Mouse (Mus musculus) thymus, adult 18-20 months (tissue): ENCODE data around the gene Lhfpl5.

ENCODE experiments used
- DNase-seq, 2 experiments: peaks; one replicate each; pipeline ENCODE4 v3.0.0; 2022; ENCODE audit warnings: mixed read lengths in 2 of 2

Lhfpl5 gene

DNA sequence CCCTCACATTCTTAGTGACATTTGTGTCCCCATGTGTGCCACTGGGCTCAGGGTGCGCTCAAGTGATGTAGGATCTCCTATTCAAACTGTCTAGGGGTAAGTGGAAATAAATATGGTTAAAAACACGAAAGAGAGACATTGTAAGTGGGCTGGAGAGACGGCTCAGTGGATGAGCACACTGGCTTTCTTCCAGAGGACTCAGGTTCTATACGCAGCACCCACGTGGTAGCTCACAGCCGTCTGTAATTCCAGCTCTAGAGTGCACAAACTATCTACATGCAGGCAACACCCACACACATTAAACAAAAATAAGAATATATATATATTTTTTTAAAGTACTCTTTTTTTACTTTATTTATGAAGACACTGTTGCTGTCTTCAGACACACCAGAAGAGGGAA, 2.5 kb upstream of the Lhfpl5 start:
- DNase-seq, result no peak

DNA sequence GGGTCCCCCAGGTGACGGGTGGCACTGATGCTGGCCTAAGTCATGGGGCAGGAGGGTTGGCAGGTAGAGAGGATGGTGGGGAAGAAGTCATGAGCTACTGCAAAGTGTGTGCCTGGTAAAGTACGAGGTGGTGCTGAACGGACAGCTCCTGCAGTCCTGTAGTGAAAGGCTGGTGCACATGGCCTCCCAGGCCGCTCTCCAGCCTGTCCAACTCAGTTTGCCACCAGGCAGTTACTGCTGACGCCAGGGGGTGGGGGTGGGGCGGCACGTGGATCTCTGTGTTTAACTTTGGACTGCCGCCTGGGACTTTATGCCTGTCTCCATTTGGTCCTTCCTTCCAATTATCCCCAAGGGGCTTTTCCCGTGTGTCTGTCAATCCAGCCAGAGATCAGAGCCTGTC, 5.0 kb downstream of the Lhfpl5 start:
- DNase-seq, result no peak

GRCm38 (mm10) chr17:28581056-28581455, 5.6 kb downstream of the Lhfpl5 start:
- no peak for DNase-seq

DNA sequence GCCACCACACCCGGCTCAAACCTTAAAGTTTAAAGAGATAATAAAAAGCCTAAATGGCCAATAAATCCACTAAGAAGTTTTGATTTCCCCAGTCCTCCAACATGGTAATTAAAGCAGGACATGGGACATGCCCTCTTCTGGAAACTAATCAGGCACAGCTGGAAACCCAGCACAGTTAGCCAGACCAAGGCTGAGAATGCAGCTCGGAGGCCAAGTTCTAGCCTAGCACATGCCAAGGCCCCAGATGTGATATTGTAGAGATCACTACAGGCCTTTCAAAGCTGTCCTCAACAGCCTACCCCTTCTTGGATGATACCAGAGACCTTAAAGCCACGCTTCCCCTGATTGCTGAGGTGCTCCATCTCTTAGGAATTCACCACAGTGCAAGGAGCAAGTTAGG, 11.1 kb downstream of the Lhfpl5 start:
- no peak for DNase-seq

GRCm38 (mm10) chr17:28588591-28588990, 13.2 kb downstream of the Lhfpl5 start:
- no peak for DNase-seq

- DNase-seq, result no peak
These were observed 15.2 kb downstream of the Lhfpl5 start for GRCm38 (mm10) chr17:28590596-28590995.

GRCm38 (mm10) chr17:28591476-28591875, 16.0 kb downstream of the Lhfpl5 start:
- no peak for DNase-seq

GRCm38 (mm10) chr17:28592998-28593397, 17.6 kb downstream of the Lhfpl5 start:
- peak; percentile 30 to 41 for DNase-seq

DNA sequence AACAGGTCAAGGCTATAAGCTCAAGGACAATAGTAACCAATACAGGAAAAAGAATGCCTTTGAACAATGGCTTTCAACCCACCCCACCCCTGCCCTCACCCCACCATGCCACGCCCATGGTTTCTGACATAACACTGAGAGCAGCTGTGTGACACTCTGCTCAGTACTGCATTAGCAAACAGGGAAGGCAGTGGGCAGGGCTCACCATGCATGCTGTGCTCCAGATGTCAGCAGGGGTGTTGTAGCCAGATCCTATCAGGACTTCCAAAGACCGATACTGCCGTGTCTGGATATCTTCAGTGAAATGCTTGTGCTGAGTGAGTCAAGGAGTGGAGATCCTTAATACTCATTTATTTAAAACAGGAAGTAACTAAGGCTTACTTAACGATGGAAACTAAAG, 18.5 kb downstream of the Lhfpl5 start:
- no peak for DNase-seq

DNA sequence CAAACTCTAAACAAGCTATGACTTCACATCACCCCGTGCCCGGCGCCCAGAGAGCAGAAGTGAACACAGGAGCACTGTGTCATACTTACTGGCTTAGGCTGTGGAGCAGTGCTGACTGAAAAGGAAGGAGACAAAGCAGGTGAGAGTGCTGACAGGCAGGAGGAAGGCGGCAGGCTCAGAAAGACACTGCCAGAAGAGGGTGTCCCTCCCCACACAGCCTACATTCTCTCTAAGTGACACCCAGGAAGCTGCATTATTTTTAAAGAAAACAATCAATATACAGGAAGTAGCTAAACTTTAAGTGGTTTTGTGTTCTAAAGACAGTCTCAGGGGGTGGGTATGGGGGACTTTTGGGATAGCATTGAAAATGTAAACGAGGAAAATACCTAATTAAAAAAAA, 25.3 kb downstream of the Lhfpl5 start:
- DNase-seq, result no peak

DNA sequence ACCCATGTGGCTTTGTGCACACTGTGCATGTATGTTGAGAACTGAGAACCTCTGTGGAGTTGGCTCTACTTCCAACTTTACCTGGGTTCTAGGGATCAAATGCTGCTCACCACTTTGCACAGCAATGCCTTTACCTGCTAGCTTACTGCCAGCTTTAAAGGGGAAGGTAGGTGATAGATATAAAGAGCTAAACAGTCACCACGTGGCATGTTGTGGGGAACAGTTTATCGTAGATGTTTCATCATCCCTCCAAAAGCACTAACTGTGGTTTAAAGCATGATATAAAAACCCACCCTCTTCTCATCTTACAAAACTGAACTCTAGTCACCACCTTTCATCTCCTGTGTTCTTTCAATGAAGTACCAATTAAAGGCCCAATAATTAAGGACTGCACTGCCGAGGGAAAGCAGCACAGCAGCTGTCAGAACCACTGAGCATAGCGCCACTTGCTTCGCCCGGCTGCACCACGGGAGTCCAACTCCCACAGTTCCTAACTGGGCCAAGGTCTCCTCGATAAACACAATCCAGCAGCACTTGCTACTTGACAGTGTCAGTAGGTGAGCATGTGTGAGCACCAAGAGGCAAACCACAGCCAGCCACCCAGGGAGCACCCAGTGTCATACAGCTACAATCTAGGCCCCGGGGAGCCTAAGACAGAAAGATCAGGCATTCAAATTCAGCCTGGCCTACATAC, 26.3 kb downstream of the Lhfpl5 start:
- no peak for DNase-seq

DNA sequence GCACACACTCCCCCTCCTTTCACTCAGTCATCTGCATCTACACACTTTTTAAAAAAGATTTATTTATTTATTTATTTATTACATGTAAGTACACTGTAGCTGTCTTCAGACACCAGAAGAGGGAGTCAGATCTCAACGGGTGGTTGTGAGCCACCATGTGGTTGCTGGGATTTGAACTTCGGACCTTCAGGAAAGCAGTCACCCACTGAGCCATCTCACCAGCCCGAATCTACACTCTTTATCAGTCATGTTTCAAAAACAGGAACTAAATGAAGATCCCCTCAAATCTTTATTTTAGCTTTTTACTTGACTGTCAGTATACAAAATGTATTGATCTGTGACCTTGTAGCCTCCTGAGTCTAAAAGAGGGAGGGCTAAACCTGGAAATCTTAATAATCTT, 34.1 kb downstream of the Lhfpl5 start:
- DNase-seq, result no peak

DNA sequence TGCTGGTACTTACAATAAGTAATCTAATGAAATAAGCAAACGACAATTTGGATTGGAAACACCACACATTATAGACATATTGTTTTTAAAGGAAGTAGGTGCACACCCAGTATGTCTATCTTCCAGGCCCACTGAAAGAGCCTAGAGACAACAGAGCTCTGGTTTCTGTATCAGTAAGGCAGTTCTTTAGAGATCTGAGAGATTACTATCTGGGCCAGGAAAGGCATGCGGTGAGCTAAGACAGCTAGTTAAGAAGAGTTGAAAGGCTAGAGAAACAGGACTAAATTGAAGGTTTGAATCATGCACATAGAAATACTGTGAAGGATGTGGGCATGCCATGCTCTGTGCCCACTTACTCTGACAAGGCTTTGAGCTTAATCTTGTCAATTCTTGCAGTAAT, 37.2 kb downstream of the Lhfpl5 start:
- DNase-seq, result peak in 1 of 2 experiments; percentile 32

GRCm38 (mm10) chr17:28613096-28613495, 37.7 kb downstream of the Lhfpl5 start:
- no peak for DNase-seq

GRCm38 (mm10) chr17:28615332-28615731, 39.9 kb downstream of the Lhfpl5 start:
- DNase-seq, result no peak

DNA sequence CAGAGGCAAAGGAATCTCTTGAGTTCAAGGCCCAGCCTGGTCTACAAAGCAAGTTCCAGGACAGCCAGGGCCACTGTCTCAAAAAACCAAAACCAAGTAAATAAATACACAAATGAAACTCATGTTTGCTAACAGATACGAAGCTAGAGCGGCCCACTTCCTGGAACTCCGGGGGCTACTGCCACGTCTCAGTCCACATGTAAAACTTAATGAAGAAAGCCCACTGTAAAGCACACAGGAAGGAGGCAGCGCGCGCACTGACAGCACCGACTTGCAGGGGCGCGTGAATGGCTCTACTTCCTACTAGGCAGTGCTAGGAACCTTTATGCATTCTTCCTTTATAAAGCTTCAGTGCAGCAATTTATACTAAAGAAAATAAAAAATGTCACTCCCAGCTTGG, 42.2 kb downstream of the Lhfpl5 start:
- DNase-seq, result no peak

DNA sequence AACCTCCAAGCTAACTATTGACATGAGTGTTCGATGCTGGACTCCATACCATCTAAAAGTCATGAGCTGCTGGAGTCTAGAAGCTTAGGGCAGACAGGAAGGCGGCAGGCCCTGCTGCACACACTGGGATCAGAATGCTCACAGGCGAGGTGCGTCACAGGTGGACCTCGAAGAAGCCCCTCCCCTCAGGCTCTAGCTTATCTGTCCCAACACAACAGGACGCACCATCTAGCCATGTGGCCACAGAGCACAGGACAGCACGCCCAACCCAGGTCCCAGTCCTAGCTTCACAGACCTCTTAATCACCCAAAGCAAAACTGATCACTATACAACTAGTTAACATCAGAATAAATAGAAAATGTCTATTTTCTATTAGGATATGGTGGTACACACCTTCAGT, 42.7 kb downstream of the Lhfpl5 start:
- no peak for DNase-seq

- DNase-seq, result no peak
These were observed 43.3 kb downstream of the Lhfpl5 start for GRCm38 (mm10) chr17:28618775-28619174.

GRCm38 (mm10) chr17:28621381-28622299, 46.2 kb downstream of the Lhfpl5 start:
- peak; percentile 26 to 35 for DNase-seq

- peak; percentile 85 to 86 for DNase-seq
These were observed 46.9 kb downstream of the Lhfpl5 start, which contains the start of gene Srpk1 for GRCm38 (mm10) chr17:28622300-28622759. Srpk1 (minus strand) TSS chr17:28622709.

DNA sequence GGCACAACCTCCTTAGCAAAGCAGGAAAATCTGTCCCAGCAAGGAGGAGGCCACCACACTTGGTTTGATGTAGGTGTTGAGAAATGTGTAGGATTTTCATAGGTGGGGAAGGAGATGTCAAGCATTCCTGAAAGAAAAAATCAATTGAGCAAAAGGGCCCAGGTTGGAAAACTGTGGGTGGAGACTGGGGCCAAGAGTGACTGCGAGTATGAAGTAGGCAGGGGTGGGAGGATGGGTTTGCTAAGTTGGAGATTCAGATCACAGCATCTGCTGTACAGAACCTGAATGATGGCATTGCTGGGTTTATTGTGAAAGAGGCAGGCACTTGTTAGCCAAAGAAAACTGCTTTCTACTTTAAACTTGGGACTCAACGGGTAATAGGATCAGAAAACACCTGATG, 49.4 kb downstream of the Lhfpl5 start:
- DNase-seq, result no peak

- no peak for DNase-seq
These were observed 49.9 kb downstream of the Lhfpl5 start for GRCm38 (mm10) chr17:28625327-28625726.

- no peak for DNase-seq
These were observed 51.5 kb downstream of the Lhfpl5 start for GRCm38 (mm10) chr17:28626937-28627336.
